Mouse (Mus musculus) yolk sac, embryonic 10.5 days (tissue): ENCODE measurements around the gene Tcirg1.
A peak's percentile ranks its signal among the peaks of the same experiment; 100 is the strongest.

Experiments
- DNase-seq: peaks from one replicate; pipeline ENCODE4 v3.0.0-alpha.2; 2017; ENCODE audit warnings: low spot score

Tcirg1 gene

GRCm38 (mm10) chr19:3897557-3897956 is 9.4 kb downstream of the Tcirg1 start:
- DNase-seq, result no peak

DNA sequence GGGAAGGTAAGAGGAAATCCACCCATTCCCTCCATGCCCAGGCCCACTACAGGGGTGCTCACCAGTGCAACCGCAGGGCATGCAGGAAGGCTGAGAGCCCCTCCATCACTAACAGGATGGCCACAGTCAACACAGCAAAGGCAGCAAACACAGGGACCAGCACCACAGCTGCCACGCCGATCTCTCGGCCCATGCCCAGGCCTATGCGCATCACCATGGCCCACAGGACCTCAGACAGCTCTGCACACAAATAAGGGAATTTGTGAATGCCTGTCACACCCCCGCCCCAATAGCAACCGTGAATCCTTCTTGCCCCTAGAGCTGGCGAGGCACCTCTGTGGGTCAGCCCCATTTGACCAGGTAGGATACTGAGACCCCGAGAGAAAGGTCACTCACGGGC is 10.7 kb downstream of the Tcirg1 start:
- no peak for DNase-seq

GRCm38 (mm10) chr19:3895171-3895631 is 11.7 kb downstream of the Tcirg1 start:
- peak; percentile 73 for DNase-seq

DNA sequence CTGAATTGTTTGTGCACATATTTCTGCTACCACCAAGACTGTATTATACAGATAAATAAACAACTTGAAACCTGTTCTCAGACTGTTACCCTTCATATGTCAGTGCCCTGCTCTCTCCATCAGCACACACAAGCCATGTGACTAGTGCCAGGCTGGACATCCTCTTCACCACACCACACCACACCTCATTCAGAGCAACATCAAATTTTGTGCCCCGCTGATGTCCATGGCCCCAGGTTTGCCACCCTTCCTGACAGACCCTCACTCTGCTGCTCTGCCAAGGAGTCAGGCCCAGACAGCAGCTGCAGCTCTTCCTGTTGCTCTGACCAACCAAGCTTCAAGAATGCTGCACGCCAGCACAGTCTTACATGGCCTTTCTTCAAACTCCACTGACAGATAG is 12.6 kb downstream of the Tcirg1 start:
- no peak for DNase-seq

GRCm38 (mm10) chr19:3893545-3894116 is 13.3 kb downstream of the Tcirg1 start:
- no peak for DNase-seq

- no peak for DNase-seq
Measured at GRCm38 (mm10) chr19:3890181-3890580, 16.8 kb downstream of the Tcirg1 start.

- DNase-seq, result no peak
Measured at GRCm38 (mm10) chr19:3889096-3889495, 17.8 kb downstream of the Tcirg1 start.

DNA sequence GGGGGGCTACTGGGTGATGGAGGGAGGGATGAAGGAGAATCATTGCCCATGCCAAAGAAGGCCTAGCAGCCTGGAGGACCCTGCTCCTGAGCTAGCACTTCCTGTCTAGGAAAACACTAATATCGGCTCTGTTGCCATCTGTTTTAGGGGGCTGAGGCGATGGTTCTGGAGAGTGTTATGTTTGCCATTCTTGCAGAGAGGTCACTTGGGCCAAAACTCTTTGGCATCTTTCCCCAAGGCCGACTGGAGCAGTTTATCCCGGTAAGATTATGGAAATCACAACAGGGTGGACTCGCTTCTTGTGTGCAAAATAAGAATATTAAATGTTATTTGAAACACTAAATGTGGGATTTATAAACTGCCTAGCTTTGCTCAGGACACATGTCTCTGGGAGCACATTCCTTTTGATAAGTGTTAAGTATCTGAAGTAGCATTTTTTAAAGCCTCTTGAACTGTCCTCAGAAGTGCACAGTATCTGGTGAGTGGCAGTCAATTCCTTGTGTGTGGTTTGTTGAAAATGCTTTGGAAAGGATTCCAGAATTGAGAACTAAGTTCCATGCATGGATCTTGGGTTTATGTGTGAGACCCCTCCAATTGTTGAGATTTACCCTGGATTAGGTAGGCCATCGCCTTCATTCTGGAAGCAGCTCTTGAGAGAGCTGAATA is 22.5 kb downstream of the Tcirg1 start:
- no peak for DNase-seq

DNA sequence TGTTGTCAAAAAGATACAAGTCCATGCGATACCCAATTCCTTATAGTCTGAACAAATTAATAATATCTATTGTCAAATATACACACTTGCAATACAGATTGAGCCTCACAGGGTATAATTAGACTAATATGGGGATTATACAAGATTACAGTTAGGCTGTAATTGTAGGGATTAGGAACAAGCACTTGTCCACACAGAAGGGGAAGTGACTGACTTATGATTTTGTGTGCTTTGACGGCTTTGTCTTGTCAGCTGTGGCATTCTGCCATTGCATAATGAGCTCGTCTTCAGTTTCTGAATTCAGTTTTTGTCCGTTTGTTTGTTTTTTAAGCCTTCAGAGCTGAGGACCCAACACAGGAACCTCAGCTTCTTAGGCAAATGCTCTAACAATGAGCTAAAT is 24.7 kb downstream of the Tcirg1 start:
- no peak for DNase-seq

- DNase-seq, result no peak
Measured at GRCm38 (mm10) chr19:3880054-3880848, 26.7 kb downstream of the Tcirg1 start.

- DNase-seq, result no peak
Measured at GRCm38 (mm10) chr19:3875045-3875444, 31.9 kb downstream of the Tcirg1 start.

- no peak for DNase-seq
Measured at GRCm38 (mm10) chr19:3872373-3872772, 34.6 kb downstream of the Tcirg1 start.

- DNase-seq, result no peak
Measured at GRCm38 (mm10) chr19:3871468-3871867, 35.5 kb downstream of the Tcirg1 start.

- no peak for DNase-seq
Measured at GRCm38 (mm10) chr19:3868290-3868689, 38.6 kb downstream of the Tcirg1 start.

DNA sequence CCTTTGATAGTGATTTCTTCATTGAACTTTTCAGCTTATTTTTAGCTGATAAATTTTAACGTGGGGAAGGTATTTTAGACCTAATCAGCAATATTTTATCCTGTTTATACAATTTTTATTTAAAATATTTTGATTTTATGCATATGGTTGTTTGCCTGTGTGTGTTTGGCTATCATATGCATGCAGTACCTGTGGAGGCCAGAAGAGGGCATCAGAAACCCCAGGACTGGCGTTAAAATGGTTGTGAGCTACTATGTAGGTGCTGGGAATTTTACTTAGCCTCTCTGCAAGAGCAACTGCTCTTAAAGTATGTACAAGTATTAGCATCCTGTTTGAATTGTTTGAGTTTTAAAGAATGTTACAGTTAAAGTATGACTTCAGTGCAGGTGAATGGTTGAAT is 42.0 kb downstream of the Tcirg1 start:
- no peak for DNase-seq

- DNase-seq, result no peak
Measured at GRCm38 (mm10) chr19:3862713-3863112, 44.2 kb downstream of the Tcirg1 start.

DNA sequence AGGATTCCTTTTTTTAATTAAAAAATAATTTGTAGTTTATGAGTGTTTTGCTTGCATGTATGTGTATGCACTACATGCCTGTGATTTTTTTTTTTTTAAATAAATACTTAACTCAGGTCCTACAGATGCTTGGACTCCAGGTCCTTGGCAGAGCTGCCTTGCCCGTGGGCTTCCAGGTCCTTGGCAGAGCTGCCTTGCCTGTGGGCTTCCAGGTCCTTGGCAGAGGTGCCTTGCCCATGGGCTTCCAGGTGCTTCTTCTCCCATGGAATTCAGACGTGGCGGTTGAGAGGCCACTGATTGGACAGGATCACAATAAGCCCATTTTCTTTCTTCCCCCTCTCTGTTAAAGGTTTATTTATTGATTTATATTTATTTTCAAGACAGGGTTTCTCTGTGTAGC is 49.7 kb downstream of the Tcirg1 start:
- no peak for DNase-seq

DNA sequence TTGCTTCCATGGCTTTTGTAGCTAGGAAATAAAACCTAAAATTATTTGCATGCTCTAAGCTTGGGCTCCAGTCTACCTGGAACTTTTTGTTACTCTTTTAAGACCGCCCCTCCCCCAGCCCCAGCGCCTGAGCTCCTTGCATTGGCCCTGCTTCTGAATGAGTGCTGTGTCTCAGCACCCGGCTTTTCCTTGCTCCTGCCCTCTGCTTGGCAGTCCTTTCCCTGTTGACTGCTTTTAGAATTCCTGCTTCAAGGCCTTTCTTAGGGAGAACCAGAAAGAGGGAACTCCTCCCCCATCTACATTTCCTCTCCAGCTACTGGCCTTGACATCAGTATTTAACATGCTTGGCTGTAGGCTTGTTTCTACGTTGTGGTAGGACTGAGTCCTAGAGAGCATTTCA is 51.3 kb downstream of the Tcirg1 start:
- DNase-seq, result no peak

DNA sequence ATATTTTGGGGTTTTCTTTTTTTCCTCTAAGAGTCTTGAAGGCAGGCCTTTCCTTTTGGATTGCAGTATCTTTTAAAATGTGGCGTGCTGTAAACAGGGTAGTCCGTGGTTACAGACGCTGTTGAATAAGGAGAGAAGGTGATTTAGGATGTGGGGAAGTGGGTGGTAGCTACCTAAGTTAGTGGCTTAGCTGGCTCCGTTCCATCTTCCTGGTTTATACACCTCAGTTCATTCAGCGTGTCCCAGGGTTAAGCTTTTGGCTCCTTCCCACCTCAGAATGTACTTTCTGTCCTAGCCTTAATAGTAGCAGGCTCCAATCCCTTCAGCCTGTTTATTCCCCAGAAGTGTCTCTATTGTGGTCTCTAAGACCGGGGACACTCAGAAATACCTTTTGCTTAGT is 51.8 kb downstream of the Tcirg1 start:
- DNase-seq, result no peak

DNA sequence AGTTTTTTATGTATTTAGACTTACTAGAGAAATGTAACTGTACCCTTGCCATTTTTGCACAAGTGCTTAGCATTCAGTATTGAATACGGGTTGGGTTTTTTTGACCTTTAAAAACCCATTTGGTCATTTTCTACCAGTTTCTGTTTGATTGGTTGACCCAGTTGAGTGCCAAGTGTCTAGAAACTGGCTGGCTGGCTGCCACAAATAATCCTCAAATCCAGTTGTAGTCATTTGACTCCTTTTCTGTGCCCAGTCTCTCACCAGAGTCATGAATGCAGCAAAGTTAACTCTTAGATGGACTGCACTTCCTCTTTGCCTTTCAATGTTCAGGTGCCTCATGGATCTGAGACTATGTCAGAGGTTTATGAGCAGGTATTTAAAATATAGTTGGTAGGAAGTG is 53.0 kb downstream of the Tcirg1 start:
- DNase-seq, result no peak

DNA sequence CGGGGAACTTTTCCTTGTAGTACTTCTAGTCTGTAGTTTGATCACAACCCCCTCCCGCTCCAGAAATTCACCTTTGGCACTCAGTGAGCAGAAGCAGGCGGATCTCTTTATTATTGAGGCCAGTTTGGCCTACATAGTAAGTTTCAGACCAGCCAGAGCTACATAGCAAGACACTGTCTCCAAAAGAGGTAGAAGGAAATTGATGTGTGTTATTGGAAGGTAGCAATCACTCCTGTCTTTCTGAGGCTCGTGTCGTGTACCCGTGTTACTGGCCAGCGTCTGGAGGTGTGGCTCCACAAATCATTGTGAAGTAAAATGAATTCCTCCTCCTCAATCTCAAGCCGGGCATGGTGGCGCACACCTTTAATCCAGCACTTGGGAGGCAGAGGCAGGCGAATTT is 53.8 kb downstream of the Tcirg1 start:
- DNase-seq, result no peak

DNA sequence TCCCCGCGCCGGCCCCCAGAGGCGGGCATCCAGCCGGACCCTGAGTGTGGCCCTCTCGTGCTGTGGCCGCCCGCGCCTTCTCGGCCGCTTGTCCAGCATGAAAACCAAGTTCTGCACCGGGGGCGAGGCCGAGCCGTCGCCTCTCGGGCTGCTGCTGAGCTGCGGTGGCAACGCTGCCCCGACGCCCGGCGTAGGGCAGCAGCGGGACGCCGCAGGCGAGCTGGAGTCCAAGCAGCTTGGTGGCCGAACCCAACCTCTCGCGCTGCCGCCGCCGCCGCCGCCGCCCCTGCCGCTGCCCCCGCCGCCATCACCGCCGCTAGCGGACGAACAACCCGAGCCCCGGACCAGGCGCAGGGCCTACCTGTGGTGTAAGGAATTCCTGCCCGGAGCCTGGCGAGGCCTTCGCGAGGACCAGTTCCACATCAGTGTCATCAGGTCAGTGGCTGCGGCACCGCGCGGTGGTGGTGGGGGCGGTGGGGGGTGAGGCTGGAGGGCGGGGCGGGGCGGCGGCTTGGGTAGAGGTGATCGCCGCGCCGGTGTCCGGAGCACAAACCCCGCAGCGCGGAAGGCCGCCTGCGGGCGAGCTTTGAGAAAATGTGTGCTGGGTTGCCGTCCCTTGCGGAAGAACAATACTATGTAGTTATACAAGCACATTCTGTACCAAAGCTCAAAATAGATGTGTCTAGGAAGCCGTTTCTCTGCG is 54.8 kb downstream of the Tcirg1 start:
- peak; percentile 76 for DNase-seq
